Mouse (Mus musculus) B cell, adult 2 months (primary cell): ENCODE results near the gene Foxq1.

Source experiments
- DNase-seq, 2 experiments: peaks; one replicate each; pipeline ENCODE4 v3.0.0; 2022

The Foxq1 gene

DNA sequence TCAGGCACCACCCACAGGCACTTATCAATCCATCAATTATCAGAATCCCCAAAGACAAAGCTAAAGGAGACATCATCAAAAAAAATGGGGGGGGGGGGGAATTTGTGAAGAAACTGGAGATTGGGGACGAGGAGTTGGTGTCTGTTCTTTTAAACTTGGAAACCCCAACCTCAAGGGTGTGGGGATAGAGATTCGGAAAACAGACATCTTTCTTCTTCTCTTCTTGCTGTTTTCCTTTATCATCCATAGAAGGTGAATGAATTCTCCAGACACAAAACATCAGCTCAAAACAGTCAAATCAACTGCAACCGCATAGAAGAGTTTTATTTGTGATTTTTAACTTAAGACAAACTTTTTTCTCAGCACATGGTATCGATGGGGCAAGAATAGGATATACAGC lies at the start of gene Foxq1:
TSS of gene Foxq1 (plus strand) at position 301 of the 400 bp plus-strand sequence.
- DNase-seq, result no peak

GRCm38 (mm10) chr13:31506494-31507167 lies 49.3 kb upstream of the Foxq1 start:
- DNase-seq, result no peak

DNA sequence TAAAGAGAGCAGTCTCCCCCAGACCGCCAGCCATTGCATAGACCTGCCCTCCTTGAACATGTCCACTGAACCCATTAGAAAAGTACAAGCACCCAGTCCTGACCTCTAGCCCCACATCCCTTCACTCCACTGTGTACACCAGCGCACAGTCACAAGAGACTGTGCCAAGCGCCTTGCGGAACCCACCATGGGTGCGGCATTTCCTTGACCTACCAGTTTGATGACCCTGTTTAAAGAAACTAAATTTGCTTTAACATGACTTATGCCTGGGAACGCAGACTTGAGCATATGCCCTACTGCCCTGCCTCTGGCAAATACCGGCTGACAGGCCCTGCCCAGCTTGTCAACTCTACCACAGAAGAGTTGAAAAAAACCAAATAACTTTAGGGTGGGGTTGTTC lies 40.7 kb upstream of the Foxq1 start:
- no peak for DNase-seq

DNA sequence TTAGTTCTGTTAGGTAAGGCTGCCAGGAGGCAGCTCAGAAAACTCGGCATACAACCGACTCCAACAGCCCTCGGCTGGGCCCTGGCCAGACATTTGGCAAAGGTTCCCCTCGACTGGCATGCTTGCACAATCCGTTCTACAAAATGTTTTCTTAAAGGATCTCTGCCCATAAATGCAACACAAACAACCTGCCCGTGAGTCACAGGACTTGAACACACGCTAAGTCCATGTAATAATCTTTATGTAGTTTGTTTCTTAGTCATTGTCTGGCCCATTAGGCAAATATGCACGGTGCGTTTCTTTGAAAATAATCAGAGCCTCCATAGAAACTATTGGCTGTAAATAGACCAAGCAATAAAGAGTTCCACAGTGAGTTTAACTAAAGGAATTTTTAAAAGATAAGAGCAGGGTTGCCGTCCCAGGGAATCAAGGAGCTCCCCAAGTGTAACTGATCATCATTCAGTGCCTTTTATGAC lies 37.5 kb upstream of the Foxq1 start:
- DNase-seq, result no peak

DNA sequence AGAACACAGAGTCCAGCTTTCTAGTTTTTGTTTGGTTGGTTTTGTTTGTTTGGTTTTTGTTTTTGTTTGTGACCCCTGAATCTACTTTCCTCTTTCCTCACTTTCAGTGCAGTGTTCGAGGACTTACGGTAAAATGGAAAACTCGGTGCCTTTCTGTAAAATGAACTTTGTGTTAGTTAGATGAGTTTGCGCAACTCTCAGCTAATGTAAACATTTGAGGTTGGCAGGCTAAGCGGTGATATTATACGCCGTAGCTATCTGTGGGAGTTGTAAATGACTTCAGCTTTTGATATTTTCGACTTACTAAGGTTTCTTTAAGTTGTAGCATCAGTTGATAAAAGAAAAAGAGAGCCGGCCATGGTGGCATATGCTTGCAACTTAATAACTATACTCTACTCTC lies 37.0 kb upstream of the Foxq1 start:
- no peak for DNase-seq

GRCm38 (mm10) chr13:31524976-31525375 lies 31.0 kb upstream of the Foxq1 start:
- DNase-seq, result no peak

GRCm38 (mm10) chr13:31531186-31531585 lies 24.7 kb upstream of the Foxq1 start:
- DNase-seq, result no peak

DNA sequence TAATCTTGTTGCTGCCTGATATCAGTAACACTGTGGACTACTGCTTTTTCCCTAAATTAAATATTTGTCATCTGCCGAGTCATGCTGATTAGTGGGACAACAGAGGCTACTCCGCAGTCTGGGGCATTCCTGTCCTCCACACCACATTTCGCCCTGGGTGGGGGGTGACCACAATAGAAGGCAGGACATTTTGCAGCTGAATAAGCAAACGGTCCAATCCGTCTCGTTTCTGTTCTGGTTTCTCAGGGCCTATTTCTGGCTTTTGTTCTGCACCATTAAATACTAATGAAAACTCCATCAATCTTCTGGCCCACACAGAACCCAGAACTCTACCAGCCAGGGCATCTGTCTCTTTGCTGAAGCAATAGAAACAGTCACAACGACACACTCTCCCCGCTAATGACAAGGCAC lies 24.3 kb upstream of the Foxq1 start:
- DNase-seq, result no peak

DNA sequence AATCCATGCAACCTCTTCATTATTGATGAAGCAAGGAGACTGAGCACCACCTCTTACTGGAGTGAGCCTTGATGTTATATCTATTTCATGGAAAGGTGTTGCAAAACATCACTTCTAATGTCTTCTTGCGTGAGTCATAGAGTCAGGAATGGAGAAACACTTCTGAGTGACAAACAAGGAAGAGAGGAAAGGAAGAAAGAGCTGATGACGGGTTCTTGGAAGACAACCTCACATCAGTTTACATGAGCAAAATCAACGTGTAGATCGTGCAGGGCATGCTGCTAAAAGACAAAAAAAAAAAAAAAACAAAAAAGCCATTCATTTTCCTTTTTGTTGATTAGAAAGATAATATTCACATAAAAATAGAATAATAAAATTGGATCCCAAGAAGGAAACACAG lies 21.2 kb upstream of the Foxq1 start:
- DNase-seq, result no peak

DNA sequence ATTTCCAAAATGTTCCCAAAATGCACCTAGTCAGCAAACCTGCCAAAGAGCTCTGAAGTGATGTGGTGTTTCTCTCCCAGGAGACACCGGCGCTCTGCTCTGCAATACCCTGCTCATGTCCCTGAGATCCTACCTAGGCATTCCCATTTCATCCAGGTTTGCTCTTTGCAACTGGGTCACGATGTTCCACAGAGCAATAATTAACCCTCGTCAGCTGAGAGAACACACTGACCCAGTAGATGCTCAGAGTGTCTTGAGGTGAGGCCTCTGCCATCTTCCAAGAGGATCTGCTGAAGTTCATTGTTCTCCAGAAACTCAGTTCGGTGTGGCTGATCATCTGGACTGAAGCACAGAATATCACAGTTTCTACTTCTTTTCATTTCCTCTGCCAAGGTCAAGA lies 12.9 kb upstream of the Foxq1 start:
- no peak for DNase-seq

- no peak for DNase-seq
Measured at GRCm38 (mm10) chr13:31546784-31547183, 9.2 kb upstream of the Foxq1 start.

GRCm38 (mm10) chr13:31547204-31547603 lies 8.7 kb upstream of the Foxq1 start:
- DNase-seq, result no peak

DNA sequence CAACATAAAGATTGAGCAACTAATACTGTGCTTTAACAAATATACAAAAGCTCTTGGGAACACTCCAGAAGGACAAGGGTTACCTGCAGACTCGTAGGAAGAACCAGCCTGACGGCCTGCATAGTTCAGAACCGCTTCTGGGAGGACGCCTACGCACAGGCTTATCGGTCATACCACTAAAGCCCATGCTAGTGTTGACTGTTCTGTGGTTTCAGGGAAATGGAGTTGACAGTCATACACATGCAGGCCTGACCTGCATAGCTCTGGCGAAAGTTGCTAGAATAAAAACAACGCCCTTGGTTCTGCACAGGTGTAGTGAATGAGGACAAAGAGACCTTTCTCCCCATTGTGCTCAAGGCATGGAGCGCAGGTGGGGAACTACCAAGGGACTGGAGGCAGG lies 8.3 kb upstream of the Foxq1 start:
- no peak for DNase-seq

- peak; percentile 1 to 5 for DNase-seq
Measured at GRCm38 (mm10) chr13:31556964-31557767, 1.2 kb downstream of the Foxq1 start.

- DNase-seq, result peak; percentile 8 to 12
Measured at GRCm38 (mm10) chr13:31557768-31558520, 2.0 kb downstream of the Foxq1 start.

DNA sequence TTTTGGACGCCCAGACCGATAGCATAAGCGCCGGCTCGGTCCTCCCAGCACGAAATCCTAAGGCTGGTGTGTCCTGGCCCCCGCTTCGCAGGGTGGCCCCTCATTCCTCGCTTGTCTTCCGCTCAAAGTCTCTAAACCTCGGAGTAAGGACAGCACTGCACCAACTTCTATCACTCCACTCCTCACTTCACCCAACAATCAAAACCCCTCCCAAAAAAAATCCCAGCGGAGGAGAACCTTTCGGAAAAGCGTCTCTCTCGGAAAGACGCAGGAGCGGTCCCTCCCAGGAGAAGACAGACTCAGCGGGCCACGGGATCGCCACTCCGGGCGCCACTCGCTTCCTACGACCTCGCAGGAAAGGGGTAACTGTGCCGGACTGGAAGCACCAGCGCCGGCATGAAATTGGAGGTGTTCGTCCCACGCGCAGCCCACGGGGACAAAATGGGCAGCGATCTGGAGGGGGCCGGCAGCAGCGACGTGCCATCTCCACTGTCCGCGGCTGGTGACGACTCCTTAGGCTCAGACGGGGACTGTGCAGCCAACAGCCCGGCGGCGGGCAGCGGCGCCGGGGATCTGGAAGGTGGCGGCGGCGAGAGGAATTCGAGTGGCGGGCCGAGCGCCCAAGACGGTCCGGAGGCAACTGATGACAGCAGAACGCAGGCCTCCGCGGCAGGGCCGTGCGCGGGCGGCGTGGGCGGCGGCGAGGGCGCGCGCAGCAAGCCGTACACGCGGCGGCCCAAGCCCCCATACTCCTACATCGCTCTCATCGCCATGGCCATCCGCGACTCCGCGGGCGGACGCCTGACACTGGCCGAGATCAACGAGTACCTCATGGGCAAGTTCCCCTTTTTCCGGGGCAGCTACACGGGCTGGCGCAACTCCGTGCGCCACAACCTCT lies 2.8 kb downstream of the Foxq1 start, which contains the start of gene A530084C06Rik:
TSS of gene A530084C06Rik (minus strand) at position 813 of the 898 bp plus-strand sequence.
- DNase-seq, result peak; percentile 2 to 34

DNA sequence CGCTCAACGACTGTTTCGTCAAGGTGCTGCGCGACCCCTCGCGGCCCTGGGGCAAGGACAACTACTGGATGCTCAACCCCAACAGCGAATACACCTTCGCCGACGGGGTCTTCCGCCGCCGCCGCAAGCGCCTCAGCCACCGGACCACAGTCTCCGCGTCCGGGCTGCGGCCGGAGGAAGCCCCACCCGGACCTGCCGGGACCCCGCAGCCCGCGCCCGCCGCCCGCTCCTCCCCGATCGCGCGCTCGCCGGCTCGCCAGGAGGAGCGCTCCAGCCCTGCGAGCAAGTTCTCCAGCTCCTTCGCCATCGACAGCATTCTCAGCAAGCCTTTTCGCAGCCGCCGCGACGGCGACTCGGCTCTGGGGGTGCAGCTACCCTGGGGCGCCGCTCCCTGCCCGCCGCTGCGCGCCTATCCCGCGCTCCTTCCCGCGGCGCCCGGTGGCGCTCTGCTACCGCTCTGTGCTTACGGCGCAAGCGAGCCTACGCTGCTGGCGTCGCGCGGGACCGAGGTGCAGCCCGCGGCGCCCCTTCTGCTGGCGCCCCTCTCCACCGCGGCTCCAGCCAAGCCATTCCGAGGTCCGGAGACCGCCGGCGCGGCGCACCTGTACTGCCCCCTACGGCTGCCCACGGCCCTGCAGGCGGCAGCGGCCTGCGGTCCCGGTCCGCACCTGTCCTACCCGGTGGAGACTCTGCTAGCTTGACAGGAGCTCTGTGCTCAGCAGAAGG lies 3.6 kb downstream of the Foxq1 start:
- peak; percentile 38 to 48 for DNase-seq

GRCm38 (mm10) chr13:31564394-31564793 lies 8.5 kb downstream of the Foxq1 start:
- DNase-seq, result no peak

- DNase-seq, result no peak
Measured at GRCm38 (mm10) chr13:31567099-31567498, 11.2 kb downstream of the Foxq1 start.

- DNase-seq, result no peak
Measured at GRCm38 (mm10) chr13:31567617-31568294, 11.8 kb downstream of the Foxq1 start.
